Mouse (Mus musculus) neural tube, embryonic 13.5 days (tissue): ENCODE results near the gene Zeb2. TPM values are rescaled to one million over a fixed set of nuclear protein-coding genes. Genes with fewer than 3 reads are reported as not detected.

Source experiments
- ATAC-seq: fragments of 200-750 bp; cut with Nextera tagmentation; 2 replicates; pipeline ENCODE4 v1.8.0; 2017; ENCODE audit warnings: low read depth, mild to moderate bottlenecking, moderate TSS enrichment, moderate library complexity
- H3K27ac ChIP-seq: fragments of 300-500 bp; sonication (generic); replicated peaks from 2 replicates; pipeline ENCODE4 v1.5.1; 2015; ENCODE audit warnings: moderate library complexity, mild to moderate bottlenecking, inconsistent platforms
- H3K27me3 ChIP-seq: fragments of 300-500 bp; sonication (generic); 2 replicates; pipeline ENCODE4 v1.6.1; 2015; ENCODE audit warnings: mild to moderate bottlenecking, inconsistent platforms
- H3K36me3 ChIP-seq: fragments of 300-500 bp; sonication (generic); 2 replicates; pipeline ENCODE4 v1.6.1; 2015; ENCODE audit warnings: mild to moderate bottlenecking, inconsistent platforms
- H3K4me1 ChIP-seq: fragments of 300-500 bp; sonication (generic); replicated peaks from 2 replicates; pipeline ENCODE4 v1.6.1; 2015; ENCODE audit warnings: inconsistent platforms
- H3K4me2 ChIP-seq: fragments of 300-500 bp; sonication (generic); 2 replicates; pipeline ENCODE4 v1.6.1; 2015; ENCODE audit warnings: inconsistent platforms, mild to moderate bottlenecking, moderate library complexity
- H3K4me3 ChIP-seq: fragments of 300-500 bp; sonication (generic); 2 replicates; pipeline ENCODE4 v1.5.1; 2015; ENCODE audit warnings: mild to moderate bottlenecking, inconsistent platforms
- H3K9ac ChIP-seq: fragments of 300-500 bp; sonication (generic); 2 replicates; pipeline ENCODE4 v1.6.1; 2015; ENCODE audit warnings: moderate library complexity, mild to moderate bottlenecking, inconsistent platforms
- H3K9me3 ChIP-seq: fragments of 300-500 bp; sonication (generic); 2 replicates; pipeline ENCODE4 v1.6.1; 2016; ENCODE audit warnings: inconsistent platforms
- WGBS: fragments of 180-500 bp; shearing (Covaris S2); methylation state at CpG from one replicate; pipeline ENCODE4 v1.1.7; 2015; 5-methylcytosine and 5-hydroxymethylcytosine counted together
- polyA plus RNA-seq: library from polyadenylated mRNA; unstranded; fragments of >200 nt; fragmentation: Nextera tagmentation; extraction: Ambion mirVana; gene quantifications from 2 replicates; pipeline ENCODE4 v1.2.1, GENCODE M21; 2015

Gene Zeb2
- polyA plus RNA-seq = 48.9 and 55.7 TPM in 2 replicates

DNA sequence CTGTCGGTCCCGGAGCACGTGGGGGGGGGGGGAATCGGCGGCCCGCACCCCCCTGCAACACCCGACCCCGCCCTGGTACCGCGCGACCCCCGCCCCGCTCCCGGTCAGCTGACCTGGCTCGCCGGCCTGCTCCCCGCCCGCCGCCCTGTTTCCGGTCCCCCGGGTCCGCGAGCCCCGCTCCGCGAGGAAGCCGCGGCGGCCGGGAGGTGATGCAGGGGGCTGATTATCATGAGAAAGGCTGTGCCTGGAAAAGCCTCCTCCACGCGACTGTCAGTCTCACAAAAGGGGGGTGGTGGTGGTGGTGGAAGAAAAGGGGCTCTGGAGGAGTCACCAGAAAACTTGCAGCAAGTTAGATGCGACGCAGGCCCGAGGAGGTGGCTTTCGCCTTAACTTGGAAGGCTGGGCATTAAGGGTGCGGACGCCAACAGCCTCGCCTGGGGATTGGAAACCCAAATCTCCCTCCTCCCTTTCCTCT, at the start of gene Zeb2:
TSS of gene Zeb2 (minus strand) at position 309 of the 475 bp plus-strand sequence.
- H3K4me2 ChIP-seq = peak within 1 kb of the TSS; percentile 78
- H3K4me3 ChIP-seq = peak within 1 kb of the TSS; percentile 56
- 0% methylated on average over 22 of the region's 39 CpGs for WGBS
- H3K4me1 ChIP-seq = peaks cover 33% of the 10 kb centered on the region
- no peaks in the 10 kb centered on the region for H3K27me3 ChIP-seq
- H3K9me3 ChIP-seq = no peaks in the 10 kb centered on the region
- H3K9ac ChIP-seq = peak within 1 kb of the TSS; percentile 84
- no peaks in the 10 kb centered on the region for H3K36me3 ChIP-seq
- peak; percentile 80 for ATAC-seq
- peak within 1 kb of the TSS; percentile 99 for H3K27ac ChIP-seq

DNA sequence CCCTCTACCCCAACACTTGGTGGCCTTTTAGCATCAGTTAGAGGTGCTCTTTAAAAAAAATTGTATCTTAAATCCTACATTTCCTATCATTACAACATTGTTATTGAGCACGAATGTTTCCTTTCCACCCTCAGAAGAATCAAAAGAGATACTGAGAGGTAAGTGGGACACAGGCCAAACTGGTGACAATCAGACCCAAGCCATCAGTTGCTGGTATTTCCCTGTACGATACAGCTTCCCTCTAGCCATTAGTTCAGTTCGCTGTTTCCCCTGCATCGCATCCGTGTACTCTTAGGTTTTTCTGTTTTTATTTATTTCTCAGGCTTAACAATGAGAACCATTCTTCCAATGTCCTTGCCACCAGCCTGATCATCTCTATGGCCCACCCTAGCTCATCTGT, 41.6 kb upstream of the Zeb2 start:
- Histone ChIP-seq H3K27ac (no peak overlapping the region), H3K9me3 (no peaks in the 10 kb centered on the region), H3K4me2 (peak overlapping the region; percentile 51), H3K9ac (no peak overlapping the region), H3K4me1 (peaks cover 13% of the 10 kb centered on the region), H3K36me3 (no peaks in the 10 kb centered on the region), H3K27me3 (no peaks in the 10 kb centered on the region), H3K4me3 (no peak overlapping the region; the same call in 1 of the 2 replicates)
- no peak for ATAC-seq
- 59% methylated on average over 5 of the region's 5 CpGs for WGBS

DNA sequence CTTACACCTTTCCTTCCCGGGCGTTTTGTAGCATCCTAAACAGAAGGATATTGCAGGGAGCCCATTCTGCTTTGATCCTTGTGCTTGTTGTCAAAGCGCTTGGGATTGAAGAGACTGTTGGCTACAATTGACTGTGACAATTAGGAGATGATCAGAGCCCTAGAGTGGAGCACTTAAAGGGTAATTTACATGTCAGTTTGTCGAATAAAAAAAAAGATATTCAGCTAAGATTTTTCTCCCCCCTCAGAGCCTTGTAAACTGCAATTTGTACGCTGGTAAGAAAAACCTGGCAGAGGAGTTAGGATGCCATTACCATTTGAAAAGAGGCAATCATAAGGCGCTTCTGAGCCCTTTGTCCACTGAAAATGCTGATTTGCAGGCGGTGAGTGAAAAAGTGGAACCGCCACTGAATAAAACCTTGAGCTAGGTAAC, 41.2 kb upstream of the Zeb2 start:
- Histone ChIP-seq H3K9ac (peak overlapping the region; percentile 49; the same call in 1 of the 2 replicates), H3K27me3 (no peaks in the 10 kb centered on the region), H3K4me1 (peaks cover 13% of the 10 kb centered on the region), H3K4me2 (peak overlapping the region; percentile 51), H3K4me3 (peak overlapping the region; percentile 17), H3K9me3 (no peaks in the 10 kb centered on the region), H3K36me3 (no peaks in the 10 kb centered on the region), H3K27ac (no peak overlapping the region)
- 8% methylated on average over 8 of the region's 8 CpGs for WGBS
- no peak for ATAC-seq

DNA sequence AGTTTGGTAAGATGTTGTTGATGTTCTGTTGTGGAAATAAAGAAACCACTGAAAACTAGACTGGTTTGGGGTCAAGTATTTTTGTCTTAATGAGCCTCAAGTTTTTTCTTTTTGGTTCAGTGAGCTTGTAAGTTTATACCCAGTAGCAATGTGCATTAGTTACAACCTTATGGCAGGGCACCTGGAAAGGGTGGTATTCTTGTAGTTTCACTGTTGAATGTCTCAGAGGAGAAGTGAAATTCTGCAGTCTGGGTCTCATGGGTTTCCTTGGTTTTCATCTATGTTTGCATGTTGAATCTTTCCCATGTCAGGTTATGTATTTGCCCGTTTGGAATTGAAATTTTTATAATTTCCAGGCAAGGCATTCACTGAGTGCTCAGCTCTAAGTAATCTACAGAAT, 36.1 kb upstream of the Zeb2 start:
- no peaks in the 10 kb centered on the region for H3K27me3 ChIP-seq
- no peak overlapping the region for H3K4me3 ChIP-seq
- H3K9me3 ChIP-seq = no peaks in the 10 kb centered on the region
- H3K27ac ChIP-seq = no peak overlapping the region
- no peak overlapping the region for H3K4me2 ChIP-seq
- no peak for ATAC-seq
- H3K9ac ChIP-seq = no peak overlapping the region
- H3K4me1 ChIP-seq = peaks cover 5% of the 10 kb centered on the region
- 77% methylated on average over 1 of the region's 1 CpGs for WGBS
- H3K36me3 ChIP-seq = no peaks in the 10 kb centered on the region

DNA sequence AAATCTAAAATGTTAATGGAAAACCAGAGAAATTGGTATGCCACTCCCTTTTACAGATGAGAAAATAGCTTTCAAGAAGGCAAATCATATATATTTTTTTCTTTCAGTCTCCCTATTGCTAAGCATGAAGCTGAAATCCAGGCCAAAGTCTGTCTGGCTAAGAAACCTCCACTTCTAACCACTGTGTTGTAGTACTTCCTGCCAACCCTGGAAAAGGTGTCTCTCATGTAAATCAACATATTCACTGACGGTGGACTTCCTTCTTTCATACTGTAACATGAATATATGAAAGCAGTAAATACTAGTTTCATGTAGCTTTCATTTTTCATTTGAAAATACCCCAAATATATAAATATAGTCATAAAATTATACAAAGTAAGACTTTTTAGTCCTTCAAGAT, 26.0 kb upstream of the Zeb2 start:
- no peak overlapping the region for H3K9ac ChIP-seq
- no peak overlapping the region for H3K4me2 ChIP-seq
- no peaks in the 10 kb centered on the region for H3K27me3 ChIP-seq
- no peak overlapping the region for H3K4me3 ChIP-seq
- H3K27ac ChIP-seq = no peak overlapping the region
- H3K9me3 ChIP-seq = no peaks in the 10 kb centered on the region
- no peak for ATAC-seq
- H3K4me1 ChIP-seq = no peaks in the 10 kb centered on the region
- H3K36me3 ChIP-seq = no peaks in the 10 kb centered on the region
- WGBS = 90% methylated on average over 1 of the region's 1 CpGs

DNA sequence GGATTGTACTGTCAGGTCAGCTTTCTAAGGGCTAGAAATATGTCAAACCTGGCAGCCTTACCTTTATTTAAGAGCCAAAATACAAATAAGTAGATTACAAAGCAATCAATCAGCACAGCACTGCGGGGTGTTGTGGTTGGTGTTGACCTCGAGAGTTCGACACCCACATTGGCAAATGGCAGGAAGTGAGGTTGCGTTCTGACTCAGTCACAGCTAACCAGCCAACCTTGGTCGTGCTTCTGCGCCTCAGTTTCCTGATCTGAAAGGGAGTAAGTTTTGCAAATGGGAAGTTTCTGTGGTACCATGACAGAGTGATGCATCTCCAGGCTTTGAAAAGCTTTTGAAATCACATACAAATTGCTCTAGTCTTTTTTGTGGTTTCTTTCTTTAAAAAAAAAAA, 21.7 kb upstream of the Zeb2 start:
- H3K27ac ChIP-seq = no peak overlapping the region
- no peaks in the 10 kb centered on the region for H3K9me3 ChIP-seq
- no peak overlapping the region for H3K9ac ChIP-seq
- no peak for ATAC-seq
- no peaks in the 10 kb centered on the region for H3K4me1 ChIP-seq
- no peak overlapping the region for H3K4me3 ChIP-seq
- no peaks in the 10 kb centered on the region for H3K36me3 ChIP-seq
- 85% methylated on average over 6 of the region's 6 CpGs for WGBS
- no peak overlapping the region for H3K4me2 ChIP-seq
- H3K27me3 ChIP-seq = no peaks in the 10 kb centered on the region

DNA sequence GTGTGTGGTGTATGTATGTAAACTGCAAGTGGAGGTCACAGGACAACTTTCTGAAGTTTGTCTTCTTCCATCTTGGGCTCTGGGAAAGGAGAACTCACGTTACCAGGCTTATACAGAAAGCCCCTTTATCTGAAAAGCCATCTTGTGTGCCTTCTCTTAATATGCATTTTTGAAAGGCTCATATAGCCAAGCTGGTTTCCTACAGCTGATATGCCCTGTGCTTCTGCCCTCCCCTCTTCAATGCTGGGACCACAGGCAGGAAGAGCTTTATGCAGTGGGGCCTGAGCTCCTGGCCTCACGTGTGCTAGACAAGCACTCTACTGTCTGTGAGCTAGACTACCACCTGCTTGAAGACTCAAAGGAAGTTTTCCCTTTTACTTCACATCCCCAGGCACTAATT, 19.6 kb upstream of the Zeb2 start:
- H3K27ac ChIP-seq = no peak overlapping the region
- H3K9me3 ChIP-seq = no peaks in the 10 kb centered on the region
- no peak overlapping the region for H3K9ac ChIP-seq
- H3K27me3 ChIP-seq = no peaks in the 10 kb centered on the region
- H3K4me1 ChIP-seq = no peaks in the 10 kb centered on the region
- 52% methylated on average over 2 of the region's 2 CpGs for WGBS
- no peak overlapping the region for H3K4me2 ChIP-seq
- no peak for ATAC-seq
- H3K36me3 ChIP-seq = no peaks in the 10 kb centered on the region
- no peak overlapping the region for H3K4me3 ChIP-seq

DNA sequence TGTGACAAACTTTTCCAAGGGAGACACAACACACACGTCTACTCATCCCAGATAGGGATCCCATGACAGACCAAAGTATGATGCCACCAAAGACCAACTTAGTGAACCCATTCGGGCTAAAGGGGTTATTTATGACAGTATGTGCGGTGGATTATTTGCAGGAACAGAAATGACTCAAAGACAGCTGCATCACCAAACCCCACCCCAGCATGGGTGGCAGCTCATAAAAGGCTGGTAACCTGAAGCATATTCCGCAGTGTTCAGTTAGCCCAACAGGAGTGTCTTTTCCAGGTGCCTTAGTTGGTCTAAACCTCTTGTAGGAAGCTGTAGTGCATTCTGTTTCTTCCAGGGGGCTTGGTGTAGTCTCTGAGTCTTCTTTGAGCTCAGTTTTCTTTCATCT, 16.0 kb upstream of the Zeb2 start:
- H3K36me3 ChIP-seq = no peaks in the 10 kb centered on the region
- no peak overlapping the region for H3K27ac ChIP-seq
- no peaks in the 10 kb centered on the region for H3K27me3 ChIP-seq
- H3K4me3 ChIP-seq = no peak overlapping the region
- no peak for ATAC-seq
- H3K4me1 ChIP-seq = no peaks in the 10 kb centered on the region
- H3K9ac ChIP-seq = no peak overlapping the region
- WGBS = 86% methylated on average over 4 of the region's 4 CpGs
- H3K9me3 ChIP-seq = no peaks in the 10 kb centered on the region
- no peak overlapping the region for H3K4me2 ChIP-seq

DNA sequence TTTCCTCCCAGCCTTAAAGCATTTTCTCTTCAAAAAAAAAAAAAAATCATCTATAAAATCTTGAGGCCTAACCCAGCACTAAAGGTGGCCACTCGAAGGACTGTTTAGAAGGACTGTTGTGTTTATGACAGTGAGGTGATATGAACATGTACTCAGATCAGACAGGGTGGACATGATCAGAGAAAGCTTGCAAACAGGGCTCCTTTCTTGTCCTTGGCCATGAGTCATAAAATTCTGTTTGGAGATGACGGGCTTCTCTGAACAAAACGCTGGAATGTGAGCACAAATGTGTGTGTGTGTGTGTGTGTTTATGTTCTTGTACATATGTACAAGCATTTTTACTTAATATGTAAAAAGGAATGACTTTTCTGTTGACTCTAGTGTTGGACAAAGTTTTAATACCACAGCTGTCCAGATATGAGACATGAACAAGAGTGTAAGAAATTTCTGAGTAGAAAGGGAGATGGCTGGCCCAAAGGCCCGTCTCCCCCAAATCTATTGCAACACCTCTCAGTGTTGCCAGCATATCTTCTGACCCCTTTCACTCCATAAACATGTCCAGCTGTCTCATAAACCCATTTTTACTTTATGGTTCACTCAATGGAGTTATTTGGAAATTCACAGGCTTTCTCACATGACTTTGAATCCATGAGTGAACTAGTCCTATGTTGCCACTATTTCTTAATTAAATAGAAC, 13.4 kb upstream of the Zeb2 start:
- WGBS = 88% methylated on average over 4 of the region's 4 CpGs
- no peaks in the 10 kb centered on the region for H3K9me3 ChIP-seq
- no peak overlapping the region for H3K4me2 ChIP-seq
- H3K27ac ChIP-seq = no peak overlapping the region
- H3K4me1 ChIP-seq = no peaks in the 10 kb centered on the region
- H3K27me3 ChIP-seq = no peaks in the 10 kb centered on the region
- no peak overlapping the region for H3K4me3 ChIP-seq
- no peaks in the 10 kb centered on the region for H3K36me3 ChIP-seq
- no peak overlapping the region for H3K9ac ChIP-seq
- no peak for ATAC-seq

DNA sequence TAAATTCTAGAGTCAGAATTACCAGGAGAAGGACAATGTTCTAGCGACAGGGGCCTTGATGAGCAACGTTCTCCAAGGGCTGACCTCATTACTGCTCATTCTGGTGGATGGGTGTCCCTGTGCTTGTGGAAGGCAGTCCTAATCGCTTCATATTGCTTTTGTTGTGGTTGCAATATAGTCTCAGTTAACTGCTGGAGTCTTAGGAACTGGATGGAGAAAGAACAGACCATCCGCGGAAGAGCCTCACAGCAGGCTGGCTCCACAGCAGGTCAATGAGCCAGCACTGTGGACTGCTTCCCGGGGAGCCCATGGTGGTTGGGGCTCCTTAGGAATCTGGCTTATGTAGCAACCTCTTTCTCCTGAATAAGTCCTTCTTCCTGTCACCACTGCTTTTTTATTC, 12.4 kb upstream of the Zeb2 start:
- Histone ChIP-seq H3K36me3 (no peaks in the 10 kb centered on the region), H3K4me3 (no peak overlapping the region), H3K27me3 (no peaks in the 10 kb centered on the region), H3K4me2 (no peak overlapping the region), H3K27ac (no peak overlapping the region), H3K9me3 (no peaks in the 10 kb centered on the region), H3K4me1 (no peaks in the 10 kb centered on the region), H3K9ac (no peak overlapping the region)
- ATAC-seq = no peak
- 17% methylated on average over 6 of the region's 6 CpGs for WGBS

DNA sequence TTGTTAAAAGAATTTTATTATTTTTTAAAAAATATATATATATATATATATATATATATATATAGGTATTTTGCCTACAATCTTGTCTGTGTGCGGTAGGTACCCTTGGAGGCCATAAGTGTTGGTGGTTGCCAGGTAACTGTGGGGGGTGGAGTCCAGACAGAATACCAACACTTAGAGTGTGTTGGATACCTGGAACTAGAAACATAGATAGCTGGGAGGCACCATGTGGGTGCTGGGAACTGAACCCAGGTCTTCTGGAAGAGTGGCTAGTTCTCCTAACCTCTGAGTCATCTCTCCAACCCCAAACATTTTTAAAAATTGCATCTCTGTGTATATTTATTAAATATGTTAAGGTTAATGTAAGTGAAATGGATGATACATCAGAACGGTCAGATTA, 11.5 kb upstream of the Zeb2 start:
- ATAC-seq = no peak
- Histone ChIP-seq H3K9me3 (no peaks in the 10 kb centered on the region), H3K4me3 (no peak overlapping the region), H3K27me3 (no peaks in the 10 kb centered on the region), H3K36me3 (no peaks in the 10 kb centered on the region), H3K4me1 (no peaks in the 10 kb centered on the region), H3K9ac (no peak overlapping the region), H3K27ac (no peak overlapping the region), H3K4me2 (no peak overlapping the region)
- WGBS = 96% methylated on average over 2 of the region's 2 CpGs

DNA sequence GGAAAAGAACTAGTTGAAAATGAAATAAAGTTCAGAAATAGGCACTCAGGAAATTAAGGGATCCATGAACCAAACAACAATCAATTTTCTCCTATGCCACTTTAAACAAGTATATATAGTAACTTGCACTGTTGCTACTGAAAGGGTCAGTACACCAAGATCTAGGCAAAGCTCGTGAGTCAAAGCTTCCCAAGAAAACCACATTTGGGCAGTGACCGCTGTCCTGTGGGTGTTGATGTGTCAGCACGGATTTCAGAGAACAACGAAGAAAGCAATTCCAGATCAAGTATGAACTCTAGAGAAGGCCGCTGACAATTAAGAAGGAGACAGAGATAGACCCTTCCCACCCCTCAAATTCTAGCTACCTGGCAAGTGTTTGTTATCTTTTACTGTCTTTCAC, 9.2 kb upstream of the Zeb2 start:
- no peak for ATAC-seq
- 92% methylated on average over 5 of the region's 5 CpGs for WGBS
- Histone ChIP-seq H3K9ac (no peak overlapping the region), H3K4me2 (no peak overlapping the region), H3K4me3 (no peak overlapping the region), H3K36me3 (no peaks in the 10 kb centered on the region), H3K27me3 (no peaks in the 10 kb centered on the region), H3K4me1 (no peaks in the 10 kb centered on the region), H3K9me3 (no peaks in the 10 kb centered on the region), H3K27ac (no peak overlapping the region)

DNA sequence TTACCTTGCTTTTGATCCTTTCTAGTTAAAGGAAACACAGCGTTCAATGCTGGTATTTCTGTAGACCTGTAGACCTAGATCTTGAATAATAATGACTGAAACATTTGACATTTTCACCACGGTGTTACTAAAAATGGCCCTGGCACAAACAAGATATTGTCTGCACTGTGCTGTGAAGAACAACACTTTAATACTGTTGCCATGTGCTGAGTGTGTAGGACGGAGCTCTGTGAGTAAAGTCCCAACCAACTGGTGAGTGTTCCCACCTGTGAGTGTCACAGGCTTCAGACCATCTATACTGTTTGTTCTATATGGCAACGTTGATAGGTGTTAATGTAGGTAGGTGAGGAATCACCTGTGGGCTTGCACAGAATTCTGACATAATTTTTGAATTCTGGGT, 8.0 kb upstream of the Zeb2 start:
- Histone ChIP-seq H3K27ac (no peak overlapping the region), H3K9ac (no peak overlapping the region), H3K4me2 (no peak overlapping the region), H3K9me3 (no peaks in the 10 kb centered on the region), H3K27me3 (no peaks in the 10 kb centered on the region), H3K4me1 (no peaks in the 10 kb centered on the region), H3K4me3 (no peak overlapping the region), H3K36me3 (no peaks in the 10 kb centered on the region)
- 83% methylated on average over 4 of the region's 4 CpGs for WGBS
- no peak for ATAC-seq
